In the genomic region with DNA sequence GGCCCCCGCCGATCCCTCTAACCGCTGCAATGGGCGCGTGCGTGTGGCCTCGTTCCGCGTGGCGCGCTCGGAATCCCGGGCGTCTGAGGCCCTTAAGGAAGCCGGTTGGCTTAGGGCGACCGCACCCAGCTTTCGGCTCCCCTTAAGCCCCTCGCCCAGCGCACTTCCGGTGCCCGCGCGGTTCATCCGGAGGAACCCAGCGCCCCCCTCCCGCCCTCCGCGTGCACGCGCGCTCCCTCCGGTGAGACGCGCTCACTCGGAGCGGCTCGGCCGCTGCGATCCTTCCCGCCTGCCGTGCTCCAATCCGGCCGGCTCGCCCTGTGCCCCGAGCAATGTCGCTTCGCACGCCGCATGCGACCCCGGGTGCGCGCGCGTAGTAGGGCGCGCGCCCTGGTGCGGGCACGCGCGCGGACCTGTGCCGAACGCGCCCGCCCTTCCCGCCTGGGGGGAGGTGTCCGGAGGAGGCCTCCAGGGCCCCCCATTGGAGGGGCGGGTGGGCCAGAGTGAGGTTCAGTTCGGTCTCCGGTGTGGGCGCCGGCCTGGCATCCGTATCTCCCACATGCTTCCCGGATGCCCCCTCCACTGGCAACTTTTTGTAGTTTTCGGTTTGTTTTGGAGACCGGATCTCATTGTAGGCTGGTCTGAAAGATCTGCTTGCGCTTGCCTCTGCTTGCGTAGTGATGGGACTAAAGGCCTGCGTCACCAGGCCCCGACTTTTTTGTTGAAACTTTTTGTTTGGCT, we compare ENCODE assay signal across 8 mouse cellular contexts. TPM values are rescaled to one million over a fixed set of nuclear protein-coding genes. Genes with fewer than 3 reads are reported as not detected.
A peak's percentile ranks its signal among the peaks of the same experiment; 100 is the strongest.
DNase-seq lines count a peak whose midpoint lies in the region; ATAC-seq and TF ChIP-seq lines count a peak whose summit lies in the region.

No protein-coding gene starts in this region.

- no peaks in the 10 kb centered on the region for H3K9me3 ChIP-seq in heart, embryonic 13.5 days
- H3K9me3 ChIP-seq in kidney, postnatal 0 days (replicated peaks; ENCODE audit: low read length): no peaks in the 10 kb centered on the region

- H3K36me3 ChIP-seq in heart, embryonic 13.5 days: peaks cover 38% of the 10 kb centered on the region
- peaks cover 16% of the 10 kb centered on the region for H3K36me3 ChIP-seq in kidney, postnatal 0 days (ENCODE audit: insufficient read depth, low read length)

- peak overlapping the region; percentile 100 for H3K27ac ChIP-seq in heart, embryonic 13.5 days (replicated peaks)
- peak overlapping the region; percentile 99 for H3K27ac ChIP-seq in kidney, postnatal 0 days

- peak; percentile 25 for ATAC-seq in activated CD4-positive, CD25-positive, alpha-beta regulatory T cell, adult 4 months
- ATAC-seq in heart, embryonic 13.5 days (ENCODE audit: extremely low read depth, insufficient number of reproducible peaks, low FRiP score, low TSS enrichment): peak; percentile 21; the same call in 1 of the 2 replicates
- peak; percentile 7 for ATAC-seq in kidney, postnatal 0 days (replicated peaks; ENCODE audit: low FRiP score, low read depth)

- peak overlapping the region; percentile 99 for H3K4me2 ChIP-seq in heart, embryonic 13.5 days
- peak overlapping the region; percentile 91 for H3K4me2 ChIP-seq in kidney, postnatal 0 days (ENCODE audit: low read length)

- no peak for TF ChIP-seq CTCF in kidney, postnatal 0 days (IDR thresholded peaks at IDR 0.05; ENCODE audit: low read depth)

- peak overlapping the region; percentile 93 for H3K9ac ChIP-seq in heart, embryonic 13.5 days
- H3K9ac ChIP-seq in kidney, postnatal 0 days (ENCODE audit: low read depth, low read length): peak overlapping the region; percentile 99

- no peaks in the 10 kb centered on the region for H3K27me3 ChIP-seq in heart, embryonic 13.5 days (replicated peaks)
- H3K27me3 ChIP-seq in kidney, postnatal 0 days (ENCODE audit: insufficient read depth, low read length): no peaks in the 10 kb centered on the region

- WGBS in heart, embryonic 13.5 days: under 1% methylated on average over 83 of the region's 83 CpGs
- under 1% methylated on average over 78 of the region's 83 CpGs for WGBS in kidney, postnatal 0 days

- peaks cover 74% of the 10 kb centered on the region for H3K4me1 ChIP-seq in heart, embryonic 13.5 days
- peaks cover 48% of the 10 kb centered on the region for H3K4me1 ChIP-seq in kidney, postnatal 0 days (replicated peaks; ENCODE audit: insufficient read depth, low read length)

- peak; percentile 88 for DNase-seq in CD4-positive helper T cell, adult 2 months (ENCODE audit: low read depth, low spot score)
- DNase-seq in embryo, embryonic 9.5 days (ENCODE audit: extremely low spot score): peak; percentile 83
- DNase-seq in kidney, postnatal 0 days (ENCODE audit: low spot score): peak; percentile 70
- peak; percentile 84 to 87 for DNase-seq in lung, postnatal 4 days
- DNase-seq in spleen, adult 18-20 months: peak; percentile 68 to 75
- no peak for DNase-seq in ovary, postnatal 10 days (ENCODE audit: low spot score)

- peak overlapping the region; percentile 83 for H3K4me3 ChIP-seq in heart, embryonic 13.5 days
- H3K4me3 ChIP-seq in kidney, postnatal 0 days (replicated peaks; ENCODE audit: low read depth, low read length): peak overlapping the region; percentile 96

RNA-seq across cellular contexts. Expression of gene Ptbp1, which starts 0.7 kb away (rescaled TPM):
- polyA plus RNA-seq in activated CD4-positive, CD25-positive, alpha-beta regulatory T cell, adult 4 months (2017; shearing (Covaris generic)): 100 to 1,000 TPM in 1 of 2 experiments, 10 to 100 TPM in 1; 94.0 to 159 TPM
- polyA plus RNA-seq in heart, embryonic 13.5 days (2015; fragmentation: Nextera tagmentation; extraction: Ambion mirVana): 122 and 141 TPM in 2 replicates
- 220 and 238 TPM in 2 replicates for polyA plus RNA-seq in kidney, postnatal 0 days (2015; fragmentation: Nextera tagmentation; extraction: Ambion mirVana)

RNA-seq across cellular contexts. Expression of gene Prtn3, which starts 19.3 kb away (rescaled TPM):
- polyA plus RNA-seq in activated CD4-positive, CD25-positive, alpha-beta regulatory T cell, adult 4 months (2017; shearing (Covaris generic)): not detected
- polyA plus RNA-seq in heart, embryonic 13.5 days (2015; fragmentation: Nextera tagmentation; extraction: Ambion mirVana): 2.5 and 2.6 TPM in 2 replicates
- polyA plus RNA-seq in kidney, postnatal 0 days (2015; fragmentation: Nextera tagmentation; extraction: Ambion mirVana): 6.5 and 7.9 TPM in 2 replicates

RNA-seq across cellular contexts. Expression of gene Plppr3, which starts 19.5 kb away (rescaled TPM):
- 1 to 10 TPM; 1.6 to 2.1 TPM for polyA plus RNA-seq in activated CD4-positive, CD25-positive, alpha-beta regulatory T cell, adult 4 months (2017; shearing (Covaris generic))
- 15.8 and 16.4 TPM in 2 replicates for polyA plus RNA-seq in heart, embryonic 13.5 days (2015; fragmentation: Nextera tagmentation; extraction: Ambion mirVana)
- polyA plus RNA-seq in kidney, postnatal 0 days (2015; fragmentation: Nextera tagmentation; extraction: Ambion mirVana): 37.0 and 41.5 TPM in 2 replicates

RNA-seq across cellular contexts. Expression of gene Elane, which starts 31.1 kb away (rescaled TPM):
- polyA plus RNA-seq in activated CD4-positive, CD25-positive, alpha-beta regulatory T cell, adult 4 months (2017; shearing (Covaris generic)): not detected
- polyA plus RNA-seq in heart, embryonic 13.5 days (2015; fragmentation: Nextera tagmentation; extraction: Ambion mirVana): 0.25 and 0.96 TPM in 2 replicates
- polyA plus RNA-seq in kidney, postnatal 0 days (2015; fragmentation: Nextera tagmentation; extraction: Ambion mirVana): 0.14 TPM in 1 of 2 replicates, not detected in the other

RNA-seq across cellular contexts. Expression of gene Misp, which starts 34.2 kb away (rescaled TPM):
- not detected for polyA plus RNA-seq in activated CD4-positive, CD25-positive, alpha-beta regulatory T cell, adult 4 months (2017; shearing (Covaris generic))
- 1.2 and 1.4 TPM in 2 replicates for polyA plus RNA-seq in heart, embryonic 13.5 days (2015; fragmentation: Nextera tagmentation; extraction: Ambion mirVana)
- 24.5 and 24.8 TPM in 2 replicates for polyA plus RNA-seq in kidney, postnatal 0 days (2015; fragmentation: Nextera tagmentation; extraction: Ambion mirVana)
